Mouse (Mus musculus) adrenal gland, adult 18-20 months (tissue): ENCODE results near the gene Pitpna. TPM values are rescaled to one million over a fixed set of nuclear protein-coding genes. Genes with fewer than 3 reads are reported as not detected.
A peak's percentile ranks its signal among the peaks of the same experiment; 100 is the strongest.

Source experiments
- DNase-seq, 2 experiments: peaks; one replicate each; pipeline ENCODE4 v3.0.0; 2021 to 2022; ENCODE audit warnings: low spot score in 2 of 2
- total RNA-seq, 2 experiments: library from RNA; stranded (reverse); gene quantifications; 1 replicate in 1 of 2; 2 replicates in 1 of 2; pipeline ENCODE4 v1.2.3; 2021

Pitpna gene
- total RNA-seq, 2 experiments from 2014 or later, result 152 to 175 TPM

- peak in 1 of 2 experiments; percentile 25 for DNase-seq
Measured at GRCm38 (mm10) chr11:75562840-75563239, 25.1 kb upstream of the Pitpna start.

GRCm38 (mm10) chr11:75563851-75564548 is 23.9 kb upstream of the Pitpna start:
- DNase-seq, result peak; percentile 39 to 41

GRCm38 (mm10) chr11:75565849-75566248 is 22.0 kb upstream of the Pitpna start:
- peak; percentile 58 to 63 for DNase-seq

- DNase-seq, result no peak
Measured at GRCm38 (mm10) chr11:75566276-75567196, 21.4 kb upstream of the Pitpna start.

- no peak for DNase-seq
Measured at GRCm38 (mm10) chr11:75567346-75568114, 20.4 kb upstream of the Pitpna start.

GRCm38 (mm10) chr11:75568115-75568511 is 19.8 kb upstream of the Pitpna start:
- no peak for DNase-seq

GRCm38 (mm10) chr11:75568962-75569361 is 18.9 kb upstream of the Pitpna start:
- DNase-seq, result no peak

GRCm38 (mm10) chr11:75570375-75571125 is 17.3 kb upstream of the Pitpna start:
- DNase-seq, result peak in 1 of 2 experiments; percentile 27

- DNase-seq, result peak in 1 of 2 experiments; percentile 33
Measured at GRCm38 (mm10) chr11:75571126-75571990, 16.5 kb upstream of the Pitpna start.

GRCm38 (mm10) chr11:75572301-75572791 is 15.6 kb upstream of the Pitpna start:
- peak in 1 of 2 experiments; percentile 22 for DNase-seq

GRCm38 (mm10) chr11:75572854-75573650 is 14.8 kb upstream of the Pitpna start:
- DNase-seq, result peak; percentile 90 to 94

- DNase-seq, result no peak
Measured at GRCm38 (mm10) chr11:75574378-75575123, 13.3 kb upstream of the Pitpna start.

- no peak for DNase-seq
Measured at GRCm38 (mm10) chr11:75575560-75576123, 12.3 kb upstream of the Pitpna start.

- no peak for DNase-seq
Measured at GRCm38 (mm10) chr11:75578609-75579008, 9.3 kb upstream of the Pitpna start.

- DNase-seq, result no peak
Measured at GRCm38 (mm10) chr11:75581495-75582149, 6.3 kb upstream of the Pitpna start.

- DNase-seq, result no peak
Measured at GRCm38 (mm10) chr11:75583521-75583920, 4.4 kb upstream of the Pitpna start.

- DNase-seq, result no peak
Measured at GRCm38 (mm10) chr11:75585061-75585460, 2.8 kb upstream of the Pitpna start.
